Mouse (Mus musculus) mesoderm, embryonic 11.5 days (tissue): ENCODE measurements around the gene Gm12394.
"Not testable (repeated sequence)": the region's sequence is repeated elsewhere in the genome, so short reads cannot be mapped to it uniquely, and the experiment has no call there.

ENCODE experiments used
- DNase-seq: peaks from one replicate; pipeline ENCODE4 v3.0.0-alpha.2; 2012; ENCODE audit warnings: low read depth, low spot score

Gm12394 gene

DNA sequence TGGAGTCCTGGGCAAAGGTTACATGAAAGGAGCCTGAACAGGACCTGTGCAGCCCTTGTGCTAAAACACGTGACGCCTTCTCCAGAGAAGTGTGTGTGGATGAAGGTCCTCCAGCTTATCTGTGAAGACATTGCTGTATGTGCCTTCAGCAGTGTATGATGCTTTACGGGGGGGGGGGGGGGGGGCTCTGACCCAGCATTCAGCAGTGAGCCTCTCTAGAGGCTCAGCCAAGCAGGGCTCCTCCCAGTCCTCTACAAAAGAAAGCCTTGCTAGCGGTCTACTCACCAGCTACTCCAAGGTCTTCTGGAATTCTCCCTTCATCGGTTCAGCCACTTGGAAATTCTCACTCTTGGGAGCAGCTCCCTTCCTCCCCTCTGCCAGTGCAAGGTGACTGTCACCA lies 6.9 kb upstream of the Gm12394 start:
- DNase-seq, result not testable (repeated sequence)

DNA sequence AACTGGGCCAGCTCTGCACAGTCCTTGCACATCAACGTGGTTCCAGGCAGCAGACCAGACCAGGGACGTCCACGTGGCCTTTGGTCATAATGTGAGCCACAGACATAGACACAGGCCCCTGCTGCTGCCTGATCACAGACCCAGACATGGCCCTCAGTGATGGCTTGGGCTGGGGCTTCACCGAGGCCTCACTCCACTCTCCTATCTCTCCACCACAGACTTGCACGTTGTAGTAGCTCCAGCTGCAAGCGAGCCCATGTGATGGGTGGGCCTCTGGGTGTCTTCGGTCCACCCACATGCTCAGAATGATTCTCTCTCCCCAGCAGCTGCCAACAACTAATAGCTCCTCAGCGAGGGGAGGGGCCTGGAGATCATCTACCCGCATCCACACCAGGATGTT lies 3.9 kb upstream of the Gm12394 start:
- not testable (repeated sequence) for DNase-seq

DNA sequence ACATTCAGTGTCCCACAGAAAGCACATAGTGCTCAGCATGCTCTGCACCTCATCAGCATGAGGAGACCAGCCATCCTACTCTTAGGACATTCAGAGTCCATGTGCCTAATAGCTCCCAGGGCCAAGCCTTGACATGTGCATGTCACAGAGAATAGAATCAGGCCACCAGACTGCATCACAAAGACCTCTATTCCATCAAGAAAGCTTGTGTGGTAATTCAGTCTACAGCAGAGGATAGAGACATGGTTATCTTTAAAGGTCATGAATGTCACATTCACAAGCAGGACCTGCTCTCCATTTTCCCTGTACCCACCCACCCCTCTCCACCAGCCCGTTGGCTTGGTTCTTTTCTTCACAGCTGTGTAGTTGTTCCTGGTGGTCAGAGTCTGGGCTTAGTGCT lies 2.8 kb downstream of the Gm12394 start, which contains the start of gene Fam205a1:
Fam205a1 (minus strand) TSS at position 101 of the 400 bp plus-strand sequence.
- DNase-seq, result not testable (repeated sequence)

DNA sequence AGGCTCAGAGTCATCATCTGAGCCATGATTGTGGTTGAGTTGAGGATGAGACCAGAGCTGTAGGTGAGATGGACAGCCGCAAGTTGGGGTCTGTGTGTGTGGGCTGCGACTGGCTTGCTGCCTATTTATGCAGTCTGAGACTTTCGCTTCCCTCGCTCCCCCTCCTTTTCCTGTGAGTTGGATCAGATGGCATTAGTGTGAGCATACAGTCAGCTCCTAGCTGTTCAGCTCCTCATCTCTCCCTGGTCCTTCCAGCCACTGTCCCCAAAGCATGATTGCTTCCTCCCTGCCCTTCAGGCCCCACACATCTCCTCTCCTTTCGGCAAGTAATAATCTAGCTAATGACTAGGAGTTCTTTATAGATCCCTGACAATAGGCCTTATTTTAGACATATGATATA lies 82.7 kb downstream of the Gm12394 start, which contains the start of gene Ccl21a:
Ccl21a (minus strand) TSS at position 101 of the 400 bp plus-strand sequence.
- DNase-seq, result not testable (repeated sequence)

DNA sequence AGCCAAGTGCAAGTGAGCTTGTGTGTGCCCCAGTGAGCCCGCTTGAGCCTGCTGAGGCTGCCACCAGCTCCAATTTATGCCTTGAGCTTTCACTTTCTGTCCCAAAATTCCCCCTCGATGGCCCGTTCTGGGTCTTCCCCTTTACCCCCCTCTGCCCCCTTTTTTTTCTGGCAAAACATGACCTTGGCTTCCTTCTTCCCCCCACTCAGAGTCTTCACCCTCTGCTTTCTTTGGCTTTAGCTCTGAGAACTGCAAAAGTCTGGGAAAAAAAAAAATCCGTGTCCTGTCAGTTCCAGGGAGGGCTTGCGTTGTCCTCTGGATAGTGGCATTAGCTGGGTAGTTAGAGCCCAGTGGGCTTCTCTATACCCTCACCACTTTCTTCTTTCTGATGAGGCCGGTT lies 100.1 kb downstream of the Gm12394 start, which contains the start of gene Ccl19:
Ccl19 (minus strand) TSS at position 101 of the 400 bp plus-strand sequence.
- DNase-seq, result not testable (repeated sequence)

DNA sequence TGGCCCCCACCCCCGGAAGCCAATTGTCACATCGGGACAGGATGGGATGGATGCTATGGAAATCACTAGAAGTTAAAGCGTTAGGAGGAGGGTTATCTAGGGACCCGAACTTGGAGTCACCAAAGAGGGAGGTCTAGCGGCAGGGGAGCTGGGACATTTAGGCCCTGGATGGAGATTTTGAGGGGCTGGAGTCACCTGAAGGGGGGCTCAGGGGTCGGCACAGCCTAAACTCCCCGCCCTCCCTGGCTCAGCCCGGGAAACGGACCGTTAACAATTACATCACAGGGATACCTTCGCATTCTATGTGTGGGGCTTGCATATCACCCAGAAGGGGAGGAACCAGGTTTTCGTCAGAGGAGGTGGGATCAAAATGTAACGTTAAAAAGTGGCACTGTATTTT lies 121.3 kb downstream of the Gm12394 start, which contains the start of gene 4930578G10Rik:
4930578G10Rik (plus strand) TSS at position 301 of the 400 bp plus-strand sequence.
- DNase-seq, result not testable (repeated sequence)
